Mouse (Mus musculus) lung, postnatal 0 days (tissue): ENCODE data around the gene Ints11.

Experiments used
- CTCF ChIP-seq: IDR thresholded peaks from 2 replicates; pipeline ENCODE4 v1.5.1; 2016; ENCODE audit warnings: antibody characterized with exemption, mild to moderate bottlenecking
- EP300 ChIP-seq: IDR thresholded peaks from 2 replicates; pipeline ENCODE4 v1.6.1; 2016; ENCODE audit warnings: antibody characterized with exemption, mild to moderate bottlenecking, control low read depth

GRCm38 (mm10) chr4:155891551-155892001, 22.2 kb downstream of the Ints11 start, which contains the start of the genes Pusl1 and Acap3:
- TF ChIP-seq CTCF (no peak), EP300 (no peak)
